Mouse (Mus musculus) forebrain, embryonic 12.5 days (tissue): ENCODE measurements around the gene 1700084M14Rik. TPM values are rescaled to one million over a fixed set of nuclear protein-coding genes. Genes with fewer than 3 reads are reported as not detected.
"Not testable (repeated sequence)": the region's sequence is repeated elsewhere in the genome, so short reads cannot be mapped to it uniquely, and the experiment has no call there.

Experiments
- ATAC-seq: fragments of 200-750 bp; cut with Nextera tagmentation; 2 replicates; pipeline ENCODE4 v1.8.0; 2017; ENCODE audit warnings: moderate TSS enrichment; ENCODE audit not compliant: low FRiP score
- H3K27ac ChIP-seq: fragments of 300-500 bp; sonication (generic); 2 replicates; pipeline ENCODE4 v1.5.1; 2016; ENCODE audit warnings: mild to moderate bottlenecking
- H3K27me3 ChIP-seq: fragments of 300-500 bp; sonication (generic); 2 replicates; pipeline ENCODE4 v1.6.1; 2016; ENCODE audit warnings: mild to moderate bottlenecking
- H3K36me3 ChIP-seq: fragments of 300-500 bp; sonication (generic); replicated peaks from 2 replicates; pipeline ENCODE4 v1.6.1; 2016; ENCODE audit warnings: mild to moderate bottlenecking
- H3K4me1 ChIP-seq: fragments of 300-500 bp; sonication (generic); 2 replicates; pipeline ENCODE4 v1.6.1; 2016
- H3K4me2 ChIP-seq: fragments of 300-500 bp; sonication (generic); 2 replicates; pipeline ENCODE4 v1.6.1; 2016; ENCODE audit warnings: mild to moderate bottlenecking, moderate library complexity
- H3K4me3 ChIP-seq: fragments of 300-500 bp; sonication (generic); replicated peaks from 2 replicates; pipeline ENCODE4 v1.5.1; 2016; ENCODE audit warnings: mild to moderate bottlenecking
- H3K9ac ChIP-seq: fragments of 300-500 bp; sonication (generic); 2 replicates; pipeline ENCODE4 v1.6.1; 2016; ENCODE audit warnings: mild to moderate bottlenecking
- H3K9me3 ChIP-seq: fragments of 300-500 bp; sonication (generic); 2 replicates; pipeline ENCODE4 v1.6.1; 2016
- WGBS: fragments of 180-500 bp; shearing (Covaris S2); methylation state at CpG from one replicate; pipeline ENCODE4 v1.1.7; 2016; 5-methylcytosine and 5-hydroxymethylcytosine counted together
- polyA plus RNA-seq: library from polyadenylated mRNA; unstranded; fragments of >200 nt; fragmentation: Nextera tagmentation; extraction: Ambion mirVana; gene quantifications from 2 replicates; pipeline ENCODE4 v1.2.1, GENCODE M21; 2016

1700084M14Rik gene
- not detected in 2 replicates for polyA plus RNA-seq

DNA sequence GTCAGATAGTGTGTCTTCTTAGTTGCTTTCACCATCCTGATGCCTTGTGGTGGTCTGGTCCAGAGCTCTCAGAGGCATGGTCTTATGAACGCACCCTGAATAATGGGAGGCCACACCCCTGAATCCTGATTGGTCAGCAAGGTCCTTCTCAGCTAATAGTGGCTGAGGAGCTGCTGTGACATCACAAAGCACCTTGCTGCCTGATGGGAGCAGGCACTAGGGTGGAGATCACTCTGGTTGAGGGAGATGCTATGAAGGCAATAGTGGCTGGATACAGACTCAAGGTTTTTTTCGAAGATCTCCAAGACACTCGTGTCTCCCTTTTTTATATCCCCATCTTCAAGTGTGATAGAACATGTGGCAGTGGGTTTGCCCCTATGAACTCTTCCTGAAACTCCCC is at the start of gene 1700084M14Rik:
Gene 1700084M14Rik, minus strand, starts transcription at position 101 of the 400 bp plus-strand sequence.
- H3K36me3 ChIP-seq, H3K27ac ChIP-seq, H3K4me2 ChIP-seq, ATAC-seq, H3K9ac ChIP-seq, H3K9me3 ChIP-seq, H3K4me3 ChIP-seq, H3K27me3 ChIP-seq, H3K4me1 ChIP-seq: not testable (repeated sequence)
- 87% methylated on average over 3 of the region's 3 CpGs for WGBS

Other genes with a start within 250 kb of the 1700084M14Rik start
- gene Mageb2, start 244.2 kb downstream of the 1700084M14Rik start, polyA plus RNA-seq = not detected in 2 replicates
- not detected in 2 replicates for gene Gm5072, start 183.4 kb downstream of the 1700084M14Rik start, polyA plus RNA-seq
- not detected in 2 replicates for gene Gm8914, start 95.8 kb downstream of the 1700084M14Rik start, polyA plus RNA-seq
- gene Gm14781, start 56.3 kb upstream of the 1700084M14Rik start, polyA plus RNA-seq = not detected in 2 replicates
- not detected in 2 replicates for gene Mageb5, start 207.1 kb upstream of the 1700084M14Rik start, polyA plus RNA-seq